Mouse (Mus musculus) common myeloid progenitor, adult 5-6 weeks (primary cell): ENCODE measurements around the gene Nup35. TPM values are rescaled to one million over a fixed set of nuclear protein-coding genes. Genes with fewer than 3 reads are reported as not detected.

ENCODE experiments used
- ATAC-seq: replicated peaks from 2 replicates; pipeline ENCODE4 v1.8.0; 2016; ENCODE audit warnings: low read depth, mild to moderate bottlenecking, moderate TSS enrichment, inconsistent platforms; ENCODE audit not compliant: poor library complexity, severe bottlenecking
- total RNA-seq: library from RNA; stranded (forward); fragments of 200-1000, 187-1606 nt; gene quantifications from 2 replicates; pipeline ENCODE4 v1.2.3, GENCODE M21; 2017

Nup35 gene
- total RNA-seq, 1 experiment from 2014 or later, result 48.1 TPM

GRCm38 (mm10) chr2:80632336-80633026, 15.4 kb downstream of the Nup35 start:
- ATAC-seq, result no peak

DNA sequence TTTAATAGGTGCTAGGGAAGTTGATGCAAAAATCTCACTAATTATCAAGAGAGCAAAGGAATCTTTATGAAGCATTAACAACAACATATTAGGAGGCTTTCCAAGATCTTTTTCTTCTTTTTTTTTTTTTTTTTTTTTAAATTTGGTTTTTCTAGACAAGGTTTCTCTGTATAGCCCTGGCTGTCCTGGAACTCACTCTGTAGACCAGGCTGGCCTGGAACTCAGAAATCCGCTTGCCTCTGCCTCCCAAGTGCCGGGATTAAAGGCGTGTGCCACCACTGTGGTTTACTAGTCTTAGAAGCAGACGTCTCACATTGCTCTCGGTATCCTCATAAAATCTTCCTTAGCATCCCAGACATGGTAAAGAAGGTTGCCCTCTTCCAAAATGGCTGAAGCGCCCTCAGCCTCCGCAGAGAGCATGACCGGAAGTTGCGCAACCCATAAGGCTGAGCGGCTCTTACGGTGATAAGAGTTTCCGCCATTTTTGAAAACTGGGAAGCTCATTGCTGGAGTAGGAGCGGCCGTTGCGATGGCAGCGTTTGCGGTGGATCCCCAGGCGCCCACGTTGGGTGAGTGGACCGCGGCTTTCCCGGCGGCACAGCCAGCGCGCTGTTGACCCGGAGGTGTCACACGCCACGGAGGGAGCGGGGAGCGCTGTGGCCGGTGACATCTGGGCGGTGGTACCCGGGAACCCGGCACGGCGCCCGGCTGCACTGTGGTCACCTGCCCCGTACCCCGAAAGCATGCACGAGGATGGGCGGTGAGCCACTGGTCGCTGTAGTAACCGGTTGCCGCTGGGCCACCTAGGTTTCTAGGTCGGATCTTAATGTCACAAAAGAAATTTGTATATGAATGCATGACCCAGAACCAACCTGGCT, 21.6 kb downstream of the Nup35 start:
- ATAC-seq, result peak; percentile 98

DNA sequence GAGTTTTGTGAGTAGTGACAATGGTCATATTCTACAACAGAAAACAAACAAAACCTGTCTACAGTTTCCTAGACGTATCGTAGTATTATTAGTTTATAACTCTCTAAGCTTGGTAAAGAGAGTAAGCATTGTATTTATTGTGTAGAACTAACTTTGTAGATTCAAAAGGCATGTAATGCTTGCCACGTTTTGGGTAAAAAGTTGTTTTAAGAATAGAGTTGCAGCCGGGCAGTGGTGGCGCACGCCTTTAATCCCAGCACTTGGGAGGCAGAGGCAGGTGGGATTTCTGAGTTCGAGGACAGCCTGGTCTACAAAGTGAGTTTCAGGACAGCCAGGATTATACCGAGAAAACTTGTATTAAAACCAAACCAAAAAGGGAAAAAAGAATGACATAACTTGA, 22.4 kb downstream of the Nup35 start:
- no peak for ATAC-seq

- no peak for ATAC-seq
Measured at GRCm38 (mm10) chr2:80639864-80640263, 22.8 kb downstream of the Nup35 start.

DNA sequence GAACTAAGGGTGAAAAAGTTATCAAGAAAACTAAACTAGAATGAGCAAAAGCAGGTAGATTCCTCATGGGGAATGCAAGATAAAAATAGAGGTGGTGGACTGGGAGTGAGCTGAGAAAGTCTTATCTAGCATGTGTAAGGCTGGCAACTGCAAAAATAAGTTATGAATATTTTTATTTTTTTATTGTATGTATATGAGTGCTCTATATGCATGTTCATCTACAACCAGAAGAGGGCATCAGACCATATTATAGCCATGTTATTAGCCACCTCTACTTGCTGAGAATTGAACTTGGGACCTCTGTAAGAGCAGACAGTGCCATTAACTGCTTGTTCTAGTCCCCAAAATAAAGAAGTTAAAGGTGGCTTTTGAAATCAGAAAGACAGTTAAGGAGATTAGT, 44.4 kb downstream of the Nup35 start:
- ATAC-seq, result peak; percentile 58

DNA sequence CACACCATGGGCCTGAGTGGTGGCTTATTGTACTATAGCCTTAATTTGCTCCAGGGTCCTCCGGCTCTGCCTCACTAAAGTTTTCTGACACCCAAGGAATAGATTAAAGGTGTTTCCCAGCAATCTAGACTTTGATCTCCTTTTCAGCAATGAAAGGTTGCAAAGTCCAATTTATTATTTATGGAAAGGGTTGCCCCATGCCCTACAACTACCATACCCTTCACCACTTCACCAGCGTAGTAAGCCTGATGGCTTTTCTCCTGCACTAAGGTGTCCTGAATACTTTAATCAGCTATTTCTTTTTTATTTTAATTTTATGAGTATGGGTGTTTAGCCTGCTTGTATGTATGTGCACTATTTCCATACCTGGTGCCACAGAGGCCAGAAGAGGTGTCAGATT, 45.6 kb downstream of the Nup35 start:
- no peak for ATAC-seq

GRCm38 (mm10) chr2:80667396-80667964, 50.4 kb downstream of the Nup35 start:
- ATAC-seq, result no peak

DNA sequence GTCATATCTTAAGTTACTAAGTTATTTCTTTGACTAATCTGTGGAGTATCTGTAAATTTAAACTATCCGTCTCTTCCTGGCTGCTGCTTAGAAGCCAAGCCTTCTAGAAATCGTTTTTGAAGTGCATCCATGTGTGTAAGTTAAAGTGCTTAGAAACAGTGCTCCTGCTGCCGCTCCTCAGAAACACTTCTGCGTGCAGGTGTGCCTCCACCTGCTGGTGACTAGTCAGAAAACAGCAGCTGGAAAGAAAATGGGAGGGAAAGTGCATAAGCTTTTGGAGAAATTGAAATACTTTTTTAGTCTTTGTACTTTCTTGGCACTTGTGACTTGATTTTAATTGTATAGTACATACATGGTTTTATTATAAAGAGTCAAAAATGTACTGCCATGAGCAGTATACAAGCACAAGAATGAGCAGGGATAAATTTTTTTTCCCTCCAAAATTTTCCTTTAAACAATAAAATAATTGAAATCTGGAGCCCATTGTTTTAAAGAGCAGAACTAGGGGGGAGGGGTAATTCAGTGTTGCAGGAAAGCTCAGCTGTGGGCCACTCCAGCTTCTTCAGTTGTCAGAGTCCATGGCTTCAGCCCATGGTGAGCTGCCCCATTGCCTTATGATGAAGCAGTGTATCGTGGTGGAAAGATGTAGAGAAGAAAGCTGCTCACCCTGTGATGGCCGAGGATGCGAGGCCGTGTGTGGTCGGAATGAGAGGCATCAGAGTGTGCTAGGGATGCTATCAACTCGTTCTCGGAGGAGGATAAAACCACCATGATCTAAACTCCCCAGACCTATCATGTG, 53.0 kb downstream of the Nup35 start:
- ATAC-seq, result peak; percentile 63; the same call in 1 of the 2 replicates

- ATAC-seq, result no peak
Measured at GRCm38 (mm10) chr2:80678803-80679202, 61.8 kb downstream of the Nup35 start.

DNA sequence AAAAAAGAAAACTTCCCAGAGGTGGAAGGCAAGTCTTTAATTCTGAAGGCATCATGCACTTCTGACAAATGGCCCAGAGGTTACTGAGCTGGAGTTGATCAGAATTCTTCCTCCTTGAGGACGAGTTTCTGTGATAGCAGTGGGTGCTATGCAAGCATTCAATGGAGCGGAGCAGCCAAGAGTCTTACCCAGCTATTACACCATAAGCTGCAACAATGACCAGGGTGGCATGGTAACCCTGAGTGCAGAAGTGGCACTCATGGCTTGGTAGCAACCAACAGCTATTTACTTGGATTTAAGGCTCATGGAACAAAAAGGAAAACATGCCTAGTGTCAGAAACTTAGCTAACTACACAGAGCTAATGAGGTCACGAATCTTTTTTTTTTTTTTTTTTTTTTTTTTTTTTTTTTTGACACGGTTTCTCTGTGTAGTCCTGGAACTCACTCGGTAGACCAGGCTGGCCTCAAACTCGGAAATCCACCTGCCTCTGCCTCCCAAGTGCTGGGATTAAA, 66.7 kb downstream of the Nup35 start:
- ATAC-seq, result no peak

DNA sequence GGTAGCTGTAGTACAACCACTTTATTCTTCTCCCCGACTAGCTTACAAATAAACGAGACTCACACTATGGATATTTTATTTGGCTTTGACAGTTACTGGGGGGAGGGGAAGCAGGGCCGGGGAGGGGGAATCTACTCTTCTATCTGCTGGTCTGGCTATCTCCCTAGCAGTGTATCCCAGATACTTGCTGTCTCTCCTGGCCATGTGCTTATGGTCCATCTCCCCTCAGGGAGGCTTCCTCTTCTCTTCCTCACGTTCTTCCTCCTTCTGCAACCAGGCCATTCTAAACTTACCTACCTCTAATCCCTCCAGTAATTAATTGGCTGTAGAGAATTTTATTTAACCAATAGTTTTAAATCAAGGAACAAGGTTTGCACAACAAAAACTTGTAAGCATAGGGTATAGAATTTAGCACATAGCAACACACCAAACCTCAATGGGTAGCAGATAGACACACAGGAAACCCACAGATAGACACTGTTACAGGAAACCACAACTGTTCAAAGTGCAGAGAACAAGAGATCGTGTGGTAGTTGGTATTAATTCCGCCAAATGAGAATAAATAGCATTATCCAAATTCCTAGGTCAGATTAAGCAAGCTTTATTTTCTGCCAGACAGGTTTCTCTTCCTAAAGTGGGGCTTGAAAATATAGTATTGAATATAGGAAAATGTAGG, 67.5 kb downstream of the Nup35 start:
- peak; percentile 98 for ATAC-seq

- ATAC-seq, result no peak
Measured at GRCm38 (mm10) chr2:80688261-80688660, 71.2 kb downstream of the Nup35 start.

DNA sequence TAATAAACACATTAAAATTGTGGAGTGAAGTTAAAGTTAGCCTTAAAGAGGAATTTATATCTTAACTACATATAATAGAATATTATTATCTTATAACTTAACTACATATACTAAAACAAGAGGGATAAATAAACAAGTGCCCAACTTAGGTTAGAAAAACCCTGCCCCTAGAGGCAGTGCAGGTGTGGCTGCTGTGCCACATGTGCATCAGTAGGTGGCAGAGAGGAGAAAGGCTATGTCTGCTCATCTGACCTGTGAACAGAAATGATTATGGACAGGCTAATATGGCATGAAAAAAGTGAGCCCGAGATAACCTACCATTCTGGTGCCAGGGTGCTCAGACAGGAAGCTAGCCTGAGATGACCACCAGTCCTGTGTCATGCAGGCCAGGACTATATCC, 90.4 kb downstream of the Nup35 start:
- no peak for ATAC-seq

Other genes with a start within 250 kb of the Nup35 start
- gene Frzb, start 169.6 kb upstream of the Nup35 start, total RNA-seq, result not detected in 2 replicates
- 14.7 and 16.3 TPM in 2 replicates for gene Nckap1, start 35.9 kb upstream of the Nup35 start, total RNA-seq
- 8.8 and 9.6 TPM in 2 replicates for gene Dusp19, start 191 bp upstream of the Nup35 start, total RNA-seq